29 mouse cellular contexts compared by ENCODE assay signal in genomic region chrX:7288976-7289375, GRCm38 (mm10). TPM values are rescaled to one million over a fixed set of nuclear protein-coding genes. Genes with fewer than 3 reads are reported as not detected.
DNase-seq lines count a peak whose midpoint lies in the region; ATAC-seq lines count a peak whose summit lies in the region.
"Had no signal": no experiment of that assay in that cellular context is flagged by ENCODE, and none has a peak within 500 bp of the region (broad histone marks: within the 10 kb centered on the region; RNA-seq: fewer than 3 reads in every experiment).

No protein-coding gene starts in this region.

- ATAC-seq in hindbrain, embryonic 11.5 days (ENCODE audit: low FRiP score), result no peak
- no peak for ATAC-seq in hindbrain, embryonic 14.5 days (ENCODE audit: low FRiP score)
- ATAC-seq in midbrain, embryonic 16.5 days, result no peak
- ATAC-seq: forebrain, embryonic 15.5 days; liver, embryonic 12.5 days; liver, postnatal 0 days had no signal

- H3K27ac ChIP-seq in hindbrain, embryonic 11.5 days (ENCODE audit: low read depth, low read length), result no peak overlapping the region
- H3K27ac ChIP-seq in hindbrain, embryonic 14.5 days, result no peak overlapping the region
- H3K27ac ChIP-seq in midbrain, embryonic 16.5 days (ENCODE audit: low read length), result no peak overlapping the region
- H3K27ac ChIP-seq: forebrain, embryonic 15.5 days; heart, embryonic 10.5 days; heart, embryonic 15.5 days; hindbrain, embryonic 15.5 days; limb, embryonic 12.5 days; liver, embryonic 12.5 days; neural tube, embryonic 12.5 days had no signal

- peak; percentile 1 for DNase-seq in hindbrain, embryonic 11.5 days (ENCODE audit: low spot score)
- no peak for DNase-seq in hindbrain, embryonic 14.5 days (ENCODE audit: low spot score)
- peak; percentile 75 for DNase-seq in Muller cell, postnatal 12 days (ENCODE audit: inconsistent ontology term)
- DNase-seq in ZHBTc4 (ENCODE audit: low read depth, low spot score), result peak; percentile 5
- peak; percentile 4 for DNase-seq in embryo, embryonic 9.5 days (ENCODE audit: extremely low spot score)
- no peak for DNase-seq in T-cell, adult 2 months (ENCODE audit: low spot score)
- no peak for DNase-seq in thymus, postnatal 0 days (ENCODE audit: low spot score)
- DNase-seq: adrenal gland, postnatal 36 days; cerebellum, adult 8-10 months; cerebellum, postnatal 25 days; gastrocnemius, postnatal 25 days; heart, adult 11 months; kidney, adult 18-20 months; kidney, postnatal 14 days; layer of hippocampus, adult 9-11 months; liver, postnatal 0 days; lung, postnatal 10 days; thymus, adult 2 months; thymus, postnatal 4 days had no signal

- H3K36me3 ChIP-seq in hindbrain, embryonic 11.5 days (ENCODE audit: control insufficient read depth, insufficient read depth, low read length), result no peaks in the 10 kb centered on the region
- H3K36me3 ChIP-seq in hindbrain, embryonic 14.5 days (replicated peaks; ENCODE audit: control insufficient read depth, insufficient read depth), result no peaks in the 10 kb centered on the region
- no peaks in the 10 kb centered on the region for H3K36me3 ChIP-seq in midbrain, embryonic 16.5 days (ENCODE audit: control insufficient read depth, insufficient read depth, low read length)
- H3K36me3 ChIP-seq: forebrain, embryonic 15.5 days; heart, embryonic 10.5 days; heart, embryonic 15.5 days; hindbrain, embryonic 15.5 days; limb, embryonic 12.5 days; liver, embryonic 12.5 days; neural tube, embryonic 12.5 days had no signal

- H3K4me3 ChIP-seq in hindbrain, embryonic 11.5 days (ENCODE audit: low read depth, low read length), result no peak overlapping the region
- no peak overlapping the region for H3K4me3 ChIP-seq in hindbrain, embryonic 14.5 days (replicated peaks; ENCODE audit: low read length)
- no peak overlapping the region for H3K4me3 ChIP-seq in midbrain, embryonic 16.5 days (ENCODE audit: low read depth, low read length)
- H3K4me3 ChIP-seq: forebrain, embryonic 15.5 days; heart, embryonic 10.5 days; heart, embryonic 15.5 days; hindbrain, embryonic 15.5 days; limb, embryonic 12.5 days; liver, embryonic 12.5 days; myocyte; neural tube, embryonic 12.5 days had no signal

- H3K9ac ChIP-seq in hindbrain, embryonic 11.5 days (ENCODE audit: low read depth, low read length), result no peak overlapping the region
- no peak overlapping the region for H3K9ac ChIP-seq in hindbrain, embryonic 14.5 days
- H3K9ac ChIP-seq in midbrain, embryonic 16.5 days (ENCODE audit: low read depth, low read length), result no peak overlapping the region
- H3K9ac ChIP-seq: forebrain, embryonic 15.5 days; heart, embryonic 15.5 days; hindbrain, embryonic 15.5 days; limb, embryonic 12.5 days; liver, embryonic 12.5 days; liver, postnatal 0 days; neural tube, embryonic 12.5 days had no signal

- no peaks in the 10 kb centered on the region for H3K27me3 ChIP-seq in hindbrain, embryonic 11.5 days (ENCODE audit: control insufficient read depth, insufficient read depth, low read length)
- H3K27me3 ChIP-seq in hindbrain, embryonic 14.5 days (ENCODE audit: control insufficient read depth, insufficient read depth, low read length), result no peaks in the 10 kb centered on the region
- no peaks in the 10 kb centered on the region for H3K27me3 ChIP-seq in midbrain, embryonic 16.5 days (ENCODE audit: control insufficient read depth, insufficient read depth, low read depth, low read length)
- H3K27me3 ChIP-seq: forebrain, embryonic 15.5 days; heart, embryonic 15.5 days; hindbrain, embryonic 15.5 days; limb, embryonic 12.5 days; liver, embryonic 12.5 days; neural tube, embryonic 12.5 days had no signal

- H3K9me3 ChIP-seq in hindbrain, embryonic 11.5 days (ENCODE audit: control insufficient read depth, low read length), result no peaks in the 10 kb centered on the region
- H3K9me3 ChIP-seq in hindbrain, embryonic 14.5 days (ENCODE audit: control insufficient read depth, low read length), result no peaks in the 10 kb centered on the region
- H3K9me3 ChIP-seq in midbrain, embryonic 16.5 days (replicated peaks; ENCODE audit: control insufficient read depth, low read length, poor library complexity, severe bottlenecking), result no peaks in the 10 kb centered on the region
- H3K9me3 ChIP-seq: forebrain, embryonic 15.5 days; heart, embryonic 10.5 days; heart, embryonic 15.5 days; hindbrain, embryonic 15.5 days; limb, embryonic 12.5 days; liver, embryonic 12.5 days; neural tube, embryonic 12.5 days had no signal

- 27% methylated on average over 2 of the region's 2 CpGs for WGBS in hindbrain, embryonic 11.5 days
- 17% methylated on average over 2 of the region's 2 CpGs for WGBS in hindbrain, embryonic 14.5 days
- 14% methylated on average over 2 of the region's 2 CpGs for WGBS in midbrain, embryonic 16.5 days

- H3K4me1 ChIP-seq in hindbrain, embryonic 11.5 days (replicated peaks; ENCODE audit: control insufficient read depth, insufficient read depth, low read length), result no peaks in the 10 kb centered on the region
- no peaks in the 10 kb centered on the region for H3K4me1 ChIP-seq in hindbrain, embryonic 14.5 days (replicated peaks; ENCODE audit: control insufficient read depth, insufficient read depth, low read length)
- H3K4me1 ChIP-seq in midbrain, embryonic 16.5 days (ENCODE audit: control insufficient read depth, insufficient read depth, low read length), result no peaks in the 10 kb centered on the region
- H3K4me1 ChIP-seq: forebrain, embryonic 15.5 days; heart, embryonic 10.5 days; heart, embryonic 15.5 days; hindbrain, embryonic 15.5 days; limb, embryonic 12.5 days; liver, embryonic 12.5 days; neural tube, embryonic 12.5 days had no signal

- H3K4me2 ChIP-seq in hindbrain, embryonic 11.5 days (replicated peaks; ENCODE audit: low read depth, low read length), result no peak overlapping the region
- no peak overlapping the region for H3K4me2 ChIP-seq in hindbrain, embryonic 14.5 days (replicated peaks)
- no peak overlapping the region for H3K4me2 ChIP-seq in midbrain, embryonic 16.5 days (ENCODE audit: low read length)
- H3K4me2 ChIP-seq: forebrain, embryonic 15.5 days; heart, embryonic 15.5 days; hindbrain, embryonic 15.5 days; limb, embryonic 12.5 days; liver, embryonic 12.5 days; midbrain, embryonic 11.5 days; neural tube, embryonic 12.5 days had no signal

RNA-seq across cellular contexts. Expression of gene Clcn5, which starts 30.2 kb away (rescaled TPM):
- polyA plus RNA-seq in hindbrain, embryonic 11.5 days (2014; fragmentation: Nextera tagmentation; extraction: Ambion mirVana), result 12.0 and 14.1 TPM in 2 replicates
- polyA plus RNA-seq in hindbrain, embryonic 14.5 days (2014; fragmentation: Nextera tagmentation; extraction: Ambion mirVana), result 13.3 and 15.2 TPM in 2 replicates
- polyA plus RNA-seq in thymus, postnatal 0 days (2015; fragmentation: Nextera tagmentation; extraction: Ambion mirVana), result 3.0 and 3.5 TPM in 2 replicates
- 7.5 and 8.5 TPM in 2 replicates for polyA plus RNA-seq in midbrain, embryonic 16.5 days (2015; fragmentation: Nextera tagmentation; extraction: Ambion mirVana)

Comparison
In these comparisons a context has a peak if more than half of its experiments do, and no peak if none do; other contexts are left out.
1. DNase-seq: peak in hindbrain, embryonic 11.5 days (single experiment), Muller cell, postnatal 12 days (single experiment), ZHBTc4 (single experiment) and embryo, embryonic 9.5 days (single experiment); none in hindbrain, embryonic 14.5 days (single experiment), T-cell, adult 2 months (single experiment) and thymus, postnatal 0 days (single experiment).